ENCODE assay signal across 10 mouse cellular contexts in genomic region chr7:139422827-139423226, GRCm38 (mm10).
"Had no signal": no experiment of that assay in that cellular context is flagged by ENCODE, and none has a peak within 500 bp of the region (broad histone marks: within the 10 kb centered on the region; RNA-seq: fewer than 3 reads in every experiment).

No protein-coding gene starts in this region.

- DNase-seq: kidney, adult 2 months; kidney, postnatal 25 days; liver, embryonic 13.5 days; lung, adult 2 months; lung, postnatal 14 days; lung, postnatal 4 days; retina, postnatal 1 day; spleen, adult 18-20 months; thymus, adult 18-20 months; thymus, postnatal 36 days had no signal
